Mouse (Mus musculus) embryo, embryonic 9.5 days (tissue): Measurements from ENCODE around the gene Ppp1r26.
A peak's percentile ranks its signal among the peaks of the same experiment; 100 is the strongest.

Experiments used
- DNase-seq: peaks from one replicate; pipeline ENCODE4 v3.0.0-alpha.2; 2017; ENCODE audit errors: extremely low spot score

Gene Ppp1r26

DNA sequence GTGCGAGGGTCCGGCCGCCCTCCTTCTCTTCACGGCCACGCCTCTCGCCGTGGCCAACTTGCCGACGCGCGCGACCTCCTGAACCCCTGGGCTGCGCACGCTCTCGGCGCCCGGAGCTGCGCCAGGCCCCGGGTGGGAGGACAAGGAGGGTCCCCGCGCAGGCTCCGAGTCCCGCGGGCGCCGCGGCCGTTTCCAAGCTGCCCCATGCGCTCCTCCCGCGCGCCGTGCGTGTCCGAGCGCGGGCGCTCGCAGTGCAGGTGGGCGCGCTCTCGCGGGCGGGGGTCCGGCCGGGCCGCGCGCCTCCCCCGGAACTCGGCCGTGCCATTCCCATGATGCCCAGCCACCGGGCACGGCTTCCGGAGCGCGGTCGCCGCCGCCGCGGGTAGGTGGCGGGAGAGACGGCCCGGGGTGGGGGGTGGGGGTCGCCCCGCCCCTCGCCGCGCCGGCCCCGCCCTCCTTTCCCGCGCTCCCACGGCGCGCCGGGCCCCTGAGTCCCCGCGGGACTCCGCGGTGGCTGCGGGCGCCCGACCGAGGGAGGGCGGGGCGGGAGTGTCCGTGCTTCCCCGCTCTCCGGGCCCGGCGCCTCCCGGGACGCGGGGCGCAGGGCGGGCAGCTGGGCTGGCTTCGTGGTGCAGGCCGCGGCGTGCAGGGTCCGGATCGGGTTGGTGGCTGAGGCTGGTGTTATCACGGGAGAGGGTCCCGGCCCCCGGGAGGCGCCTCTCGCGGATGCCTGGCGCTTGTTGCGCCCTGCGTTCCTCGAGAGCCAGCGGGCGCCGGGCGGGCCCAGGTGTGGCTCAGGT is at the start of gene Ppp1r26:
Ppp1r26 (plus strand) TSS at position 286 of the 800 bp plus-strand sequence.
- peak; percentile 43 for DNase-seq

DNA sequence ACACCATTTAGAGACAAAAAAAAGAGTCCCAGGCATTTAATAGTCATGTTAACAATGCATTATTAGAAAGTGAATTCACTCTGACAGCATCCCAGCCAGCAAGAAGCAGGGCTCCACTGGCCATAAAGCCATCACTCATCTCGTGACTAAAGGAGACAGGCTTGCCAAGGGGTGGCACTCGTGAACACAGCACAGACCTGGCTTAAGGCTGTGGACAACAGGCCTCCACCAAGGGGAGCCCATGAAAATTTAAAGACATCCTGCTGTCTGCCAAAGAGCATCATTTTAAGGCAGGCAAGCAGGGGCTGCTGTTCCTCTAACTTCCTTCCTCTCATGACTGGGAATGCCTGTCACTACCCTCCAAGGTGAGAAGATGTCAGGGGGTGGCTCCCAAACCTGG is 49.7 kb upstream of the Ppp1r26 start:
- no peak for DNase-seq

DNA sequence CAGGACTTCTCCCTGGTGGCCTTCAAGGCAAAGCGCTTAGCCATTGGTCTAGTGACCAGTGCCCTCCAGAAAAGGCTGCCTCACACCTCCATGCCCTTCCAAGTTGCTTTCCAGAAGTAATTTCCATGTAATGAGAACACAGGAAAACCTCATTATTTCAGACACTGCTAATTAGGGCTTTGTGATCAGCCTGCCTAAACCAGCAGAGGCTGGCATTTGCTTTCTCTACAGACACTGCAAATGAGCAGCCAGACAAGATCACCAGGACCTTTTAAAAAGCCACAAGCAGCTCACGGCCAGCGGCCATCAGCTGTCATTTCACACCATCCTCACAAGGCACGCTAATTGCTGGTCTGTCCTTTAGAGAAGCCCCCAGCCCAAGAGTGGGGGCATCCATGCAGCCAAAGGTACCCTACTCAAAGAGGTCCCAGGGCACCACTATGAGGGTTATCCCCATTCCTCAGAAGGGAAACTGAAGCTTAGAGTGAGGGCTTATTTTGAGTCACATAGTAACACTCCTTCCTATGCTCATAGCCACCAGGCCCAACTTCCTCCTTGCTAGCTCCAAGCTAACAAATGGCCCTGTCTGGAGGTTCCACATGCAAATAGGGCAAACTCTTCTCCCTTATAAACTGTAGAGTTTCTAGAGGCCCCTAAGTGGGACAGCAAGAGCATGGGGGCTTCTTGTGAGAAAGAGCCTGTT is 49.0 kb upstream of the Ppp1r26 start:
- no peak for DNase-seq

DNA sequence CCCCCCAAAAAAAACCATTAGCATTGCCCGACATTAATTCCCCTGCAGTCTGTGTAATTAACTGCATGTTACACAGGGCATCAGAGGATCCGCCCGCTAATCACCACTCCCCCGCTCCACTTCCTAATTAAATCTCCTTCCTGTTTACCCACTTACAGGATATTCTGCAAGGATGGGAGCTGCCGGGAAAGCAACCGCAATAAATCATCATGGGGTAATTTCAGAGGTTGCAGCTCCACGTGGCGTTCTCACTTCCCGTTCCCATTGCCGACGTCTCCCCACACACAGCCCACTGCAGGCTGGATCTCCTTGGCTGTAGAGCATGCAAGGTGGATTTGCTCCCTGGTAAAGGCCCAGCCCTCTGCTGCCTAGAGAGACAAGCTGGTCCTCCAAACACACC is 45.0 kb upstream of the Ppp1r26 start:
- no peak for DNase-seq

DNA sequence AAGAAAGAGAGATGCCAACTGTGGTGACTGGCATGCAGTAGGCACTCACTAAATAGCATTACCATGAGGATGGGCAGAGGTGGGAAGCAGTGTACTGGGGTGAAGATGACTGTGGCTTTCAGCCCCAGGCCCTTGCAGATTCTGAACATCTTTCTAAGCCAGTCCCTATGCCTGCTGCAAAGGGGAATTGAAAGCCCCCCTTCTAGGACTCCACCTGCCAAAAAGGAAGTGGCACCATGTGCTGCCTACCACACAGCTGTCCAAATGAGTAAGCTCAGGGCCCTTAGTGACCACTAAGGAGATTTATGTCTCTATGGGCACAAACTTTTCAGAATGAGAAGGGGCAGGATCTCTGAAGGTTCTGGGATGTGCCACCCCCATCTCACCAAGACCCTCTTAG is 44.5 kb upstream of the Ppp1r26 start:
- DNase-seq = no peak

DNA sequence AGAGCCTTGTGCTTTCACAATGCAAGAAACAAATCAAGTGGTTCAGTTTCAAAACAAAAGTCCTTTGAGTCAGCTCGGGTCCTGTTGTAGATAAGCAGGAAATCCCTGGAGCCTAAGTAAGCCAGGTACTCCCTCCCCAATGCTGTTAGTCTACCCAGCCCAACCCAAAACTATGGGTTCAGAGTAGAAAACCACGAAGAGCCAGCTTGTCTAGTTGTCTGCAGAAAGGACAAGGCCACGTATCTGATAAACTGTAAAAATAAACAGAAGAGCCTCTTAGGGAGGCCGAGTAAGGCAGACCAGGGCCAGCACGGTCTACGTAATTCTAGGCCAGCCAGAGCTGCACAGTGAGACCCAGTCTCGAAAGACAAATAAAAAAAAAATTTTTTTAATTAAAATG is 38.8 kb upstream of the Ppp1r26 start:
- DNase-seq = no peak

DNA sequence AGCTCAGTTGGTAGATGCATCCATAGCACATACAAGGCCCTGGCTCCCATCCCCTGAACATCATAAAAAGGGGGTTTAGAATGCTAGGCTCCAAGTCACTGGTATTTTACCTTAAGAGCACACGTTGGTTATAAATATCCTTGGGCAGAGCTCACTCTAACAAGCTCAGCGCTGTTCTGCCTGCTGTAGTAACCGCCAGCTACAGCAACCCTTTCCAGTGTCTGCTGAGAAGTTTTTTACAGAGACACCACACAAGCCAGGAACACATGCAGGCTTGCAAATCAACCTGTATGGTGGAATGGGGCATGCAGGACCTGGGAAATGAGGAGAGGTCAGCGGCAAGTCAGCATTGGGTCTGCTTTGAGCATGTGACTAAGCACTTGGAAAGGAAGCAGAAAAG is 37.5 kb upstream of the Ppp1r26 start:
- DNase-seq = no peak

DNA sequence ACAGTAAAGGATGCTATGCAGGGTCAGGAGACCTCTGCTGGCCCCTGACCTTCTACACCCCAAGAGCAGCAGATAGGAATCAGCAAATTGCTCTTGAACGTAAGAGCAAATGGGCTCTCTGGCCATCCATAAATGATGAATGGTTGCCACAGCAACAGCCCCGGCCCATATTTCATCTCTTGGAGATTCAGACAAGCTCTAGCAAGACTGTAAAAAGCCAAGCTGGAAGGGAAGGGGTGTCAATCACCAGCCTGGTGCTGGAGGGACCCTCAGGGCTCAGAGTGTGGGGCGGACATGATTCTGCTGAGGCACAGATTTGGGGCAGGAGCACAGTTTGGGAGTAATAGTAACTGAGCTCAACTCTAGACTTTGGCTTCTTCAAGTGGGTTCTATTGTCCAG is 37.0 kb upstream of the Ppp1r26 start:
- DNase-seq = no peak

DNA sequence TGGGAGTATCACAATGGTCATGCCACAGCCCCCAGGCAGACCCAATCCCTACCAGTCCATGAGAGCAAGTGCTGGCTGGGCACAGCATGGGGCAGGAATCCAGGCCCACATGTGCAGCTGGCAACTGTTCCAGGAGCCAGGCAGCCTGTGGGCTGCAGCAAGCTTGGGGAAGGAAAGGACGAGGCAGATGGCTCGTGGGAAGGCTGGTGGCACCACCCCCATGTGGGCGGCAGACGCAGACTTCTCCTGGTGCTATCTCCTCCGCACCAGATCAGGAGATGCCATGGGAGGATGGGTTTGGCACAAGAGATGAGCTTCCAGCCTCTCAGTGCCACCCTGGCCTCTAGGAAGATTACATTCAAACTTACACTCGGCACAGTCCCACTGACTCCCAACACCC is 33.7 kb upstream of the Ppp1r26 start:
- DNase-seq = no peak

DNA sequence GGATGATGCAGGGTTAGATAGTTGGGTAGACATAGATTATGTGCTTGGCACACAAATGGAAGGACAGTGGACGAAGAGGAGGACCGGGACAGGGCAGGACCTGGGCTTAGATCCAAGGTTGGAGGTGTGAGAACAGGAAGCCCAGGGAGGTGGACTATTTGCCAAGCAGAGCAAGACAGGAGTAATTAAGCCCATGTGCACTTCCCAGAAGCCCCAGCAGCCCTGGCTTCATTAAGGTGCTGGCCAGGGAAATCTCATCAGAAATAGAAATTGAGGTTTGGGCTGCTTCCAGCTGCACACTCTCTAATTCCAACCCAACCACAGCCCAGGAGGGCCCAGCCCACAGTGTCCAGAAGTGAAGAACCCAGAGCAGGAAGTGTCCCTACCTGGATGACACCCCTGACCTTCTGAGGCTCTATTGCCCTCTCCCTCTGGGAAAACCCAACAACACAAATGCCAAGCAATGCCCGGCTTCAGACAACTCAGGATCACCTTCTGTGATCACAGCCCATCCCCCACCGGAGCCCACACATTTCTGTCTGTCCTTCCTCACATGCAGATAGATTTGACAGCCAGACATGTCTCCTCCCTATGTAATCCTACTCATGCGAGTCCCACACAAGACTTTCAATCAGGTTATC is 32.4 kb upstream of the Ppp1r26 start:
- no peak for DNase-seq

DNA sequence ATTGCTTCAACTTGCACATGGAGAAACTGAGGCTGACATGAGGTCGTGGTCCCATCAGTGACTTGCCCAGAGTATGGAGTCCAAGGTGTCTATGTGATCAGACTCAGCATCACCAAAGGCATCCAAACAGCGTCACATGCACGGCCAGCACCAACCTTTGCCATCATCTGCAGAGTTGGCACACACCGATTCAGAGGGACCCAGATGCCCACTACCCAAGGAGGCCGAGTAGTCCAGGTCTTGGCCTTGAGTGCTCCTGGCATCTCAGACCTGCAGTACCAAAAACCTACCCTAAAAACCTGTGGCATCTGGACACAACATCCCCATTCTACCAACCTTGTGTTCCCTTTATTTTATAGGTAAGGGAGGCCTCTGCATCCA is 31.9 kb upstream of the Ppp1r26 start:
- DNase-seq = no peak

DNA sequence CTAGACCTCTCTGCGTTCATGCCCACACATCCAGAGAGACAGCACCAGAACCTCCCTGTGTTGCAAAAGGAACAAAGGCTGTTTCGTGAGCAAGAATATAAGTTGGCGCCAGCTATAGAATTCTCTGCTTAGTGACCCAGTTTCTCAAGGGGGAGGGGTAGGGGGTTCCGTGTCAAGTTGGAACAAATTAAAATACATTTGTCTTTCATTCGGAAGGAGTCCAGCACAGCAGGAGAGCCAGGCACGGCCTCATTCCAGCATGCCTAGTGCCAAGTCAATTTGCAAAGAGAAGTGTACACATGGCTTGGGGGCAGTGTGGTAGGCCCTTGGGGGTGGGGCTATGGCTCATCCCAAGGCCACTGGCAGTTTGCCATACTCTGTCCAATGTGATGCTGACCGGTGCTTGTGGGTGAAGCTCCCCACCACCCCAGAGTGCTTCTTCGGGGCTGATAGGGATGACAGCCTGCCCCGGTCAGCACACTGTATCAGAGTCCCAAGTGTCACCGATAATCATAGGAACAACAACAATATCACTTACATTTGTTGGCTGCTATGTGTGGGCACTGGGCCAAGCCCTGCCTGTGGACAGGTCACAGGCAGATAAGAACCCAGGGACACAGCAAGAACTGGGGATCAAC is 31.1 kb upstream of the Ppp1r26 start:
- no peak for DNase-seq

DNA sequence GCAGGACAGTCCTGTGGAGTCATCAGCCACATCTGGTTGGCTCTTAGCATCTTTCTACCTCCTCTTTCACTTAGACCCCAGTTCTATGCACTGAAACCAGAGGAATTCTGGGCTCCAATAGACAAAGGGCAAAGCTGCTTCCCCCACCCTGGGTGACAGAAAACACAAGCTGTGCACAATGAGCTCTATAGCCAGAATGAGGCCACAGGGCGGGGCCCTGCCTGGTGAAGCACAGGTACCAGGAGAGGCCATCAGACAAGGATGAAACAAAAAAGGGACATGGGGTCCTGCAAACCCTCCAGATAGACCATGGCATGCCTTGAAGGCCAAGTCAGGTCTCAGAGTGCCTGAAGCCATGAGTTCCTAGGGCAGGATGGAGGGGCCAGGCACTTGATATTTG is 30.1 kb upstream of the Ppp1r26 start:
- DNase-seq = no peak

DNA sequence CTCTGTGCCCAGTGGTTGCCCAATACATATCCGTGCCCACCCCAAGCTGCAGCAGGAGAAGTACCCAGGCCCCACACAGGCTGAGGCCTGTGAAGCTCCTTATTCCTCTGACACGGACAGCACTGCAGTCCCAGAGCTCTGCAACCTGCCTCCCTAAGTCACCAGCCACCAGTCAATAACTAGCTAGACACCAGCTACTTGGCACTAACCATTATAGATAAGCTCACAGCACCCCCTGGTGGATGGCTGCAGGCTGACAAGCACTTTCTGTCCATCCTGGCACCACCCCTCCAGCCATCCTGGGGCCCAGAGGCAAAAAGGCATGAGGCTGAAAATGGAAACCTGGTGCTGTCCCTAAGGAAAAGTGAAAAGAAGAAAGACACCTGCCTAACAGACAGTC is 28.6 kb upstream of the Ppp1r26 start:
- peak; percentile 85 for DNase-seq

DNA sequence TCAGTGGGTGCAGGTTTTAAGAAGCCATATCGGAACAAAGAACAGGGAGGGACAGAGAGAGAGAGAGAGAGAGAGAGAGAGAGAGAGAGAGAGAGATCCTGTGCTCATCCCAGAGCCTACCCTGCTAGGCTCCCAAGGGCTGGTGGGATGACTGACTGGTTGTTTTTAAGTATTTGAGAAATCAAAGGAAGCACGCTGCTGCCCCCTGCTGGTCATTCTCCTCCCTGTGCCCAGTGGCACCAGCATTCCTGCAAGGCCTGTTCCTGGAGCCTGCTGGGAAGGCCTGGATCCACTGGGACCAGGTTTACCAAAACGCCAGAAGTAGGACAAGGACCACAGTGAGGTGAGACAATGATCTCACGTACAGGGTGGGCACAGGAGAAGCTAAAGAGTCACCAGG is 26.7 kb upstream of the Ppp1r26 start:
- DNase-seq = peak; percentile 82

DNA sequence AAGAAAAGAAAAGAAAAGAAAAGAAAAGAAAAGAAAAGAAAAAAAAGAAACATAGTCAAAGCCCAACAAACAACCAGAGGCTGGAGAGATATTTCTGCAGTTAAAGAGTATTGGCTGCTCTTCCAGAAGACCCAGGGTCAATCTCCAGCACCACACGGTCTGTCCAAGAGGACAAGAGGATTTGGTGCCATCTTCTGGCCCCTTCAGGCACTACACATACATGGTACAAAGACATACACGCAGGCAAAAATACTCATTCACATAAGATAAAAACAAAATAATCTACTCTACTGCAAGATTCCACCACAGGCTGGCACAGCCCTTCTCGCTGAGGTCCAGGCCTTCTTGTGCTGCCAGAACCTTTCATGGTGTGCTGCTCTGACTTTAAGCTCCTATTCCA is 23.4 kb upstream of the Ppp1r26 start:
- DNase-seq = peak; percentile 40

DNA sequence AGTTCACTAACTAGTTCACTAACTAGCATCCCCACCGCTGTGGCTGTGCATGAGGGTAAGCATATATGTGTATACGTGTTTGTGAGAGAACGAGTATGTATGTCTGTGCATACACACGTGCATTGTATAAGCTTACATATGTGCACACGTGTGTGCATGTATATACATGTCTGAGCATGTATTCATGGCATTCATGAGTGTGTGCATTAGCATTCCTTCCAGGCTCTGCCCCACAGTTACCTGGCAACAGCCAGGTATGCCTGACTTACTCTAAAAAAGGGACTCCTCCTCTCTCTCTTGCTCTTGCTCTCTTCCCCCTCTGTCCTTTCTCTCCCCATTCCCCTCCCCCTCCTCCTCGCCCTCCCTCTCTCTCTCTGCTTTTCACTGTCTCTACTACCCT is 19.4 kb upstream of the Ppp1r26 start:
- no peak for DNase-seq

DNA sequence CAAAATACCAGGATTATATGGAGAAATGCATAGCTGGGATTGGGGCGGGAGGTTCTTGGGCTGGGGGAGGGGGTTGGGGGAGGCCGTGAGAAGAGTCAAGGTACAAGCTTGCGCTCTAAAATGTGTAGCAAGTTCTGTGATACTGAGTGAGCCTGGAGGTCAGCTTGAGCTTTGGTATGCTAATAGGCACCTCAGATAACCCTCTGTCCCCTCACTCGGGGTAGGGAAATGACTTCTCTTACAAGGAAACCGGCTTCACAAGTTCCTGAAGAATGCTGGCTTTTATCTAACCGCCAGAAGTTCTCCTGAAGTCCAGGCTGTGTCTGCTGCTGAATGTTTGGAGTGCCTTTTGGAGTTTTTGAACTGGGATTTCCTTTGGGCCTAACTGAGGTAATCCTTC is 15.8 kb upstream of the Ppp1r26 start:
- no peak for DNase-seq

DNA sequence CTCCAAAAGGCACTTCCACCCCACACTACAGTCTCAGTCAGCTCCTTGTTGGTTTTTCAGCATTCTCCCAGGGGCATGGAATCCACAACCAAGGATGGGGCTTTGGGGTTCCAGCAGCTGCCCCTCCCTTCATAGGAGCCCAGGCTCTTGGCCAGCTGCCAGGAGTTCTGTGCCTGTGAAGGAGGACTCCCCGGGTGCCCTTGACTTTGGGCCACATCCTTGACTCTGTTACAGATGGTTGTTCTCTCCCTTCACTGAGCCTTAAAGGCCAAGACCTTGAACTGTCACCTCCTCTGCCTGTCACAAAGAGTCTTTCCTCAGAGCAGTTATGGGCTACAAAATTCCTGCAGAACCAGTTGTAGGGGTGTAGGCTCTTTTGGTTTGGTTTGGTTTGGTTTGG is 13.8 kb upstream of the Ppp1r26 start:
- DNase-seq = no peak

DNA sequence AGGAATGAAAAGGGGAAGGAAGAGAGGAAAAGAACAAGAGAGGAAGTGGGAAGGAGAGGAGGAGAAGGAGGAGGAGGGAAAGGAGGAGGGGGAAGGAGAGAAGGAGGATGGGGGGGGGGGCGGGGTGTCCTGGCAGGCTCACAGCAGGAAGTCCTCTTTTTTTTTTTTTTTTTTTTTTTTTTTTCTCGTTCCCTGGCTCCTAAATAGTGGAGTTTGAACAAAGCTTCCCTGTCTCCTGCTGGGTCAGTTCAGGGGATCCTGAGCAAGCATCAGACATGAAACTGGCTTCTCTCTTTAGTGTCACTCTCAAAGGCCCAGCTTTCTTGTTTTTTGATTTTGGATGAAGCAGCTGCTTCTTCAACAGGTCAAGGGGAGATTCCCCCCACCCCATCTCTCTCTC is 13.1 kb upstream of the Ppp1r26 start:
- DNase-seq = no peak

DNA sequence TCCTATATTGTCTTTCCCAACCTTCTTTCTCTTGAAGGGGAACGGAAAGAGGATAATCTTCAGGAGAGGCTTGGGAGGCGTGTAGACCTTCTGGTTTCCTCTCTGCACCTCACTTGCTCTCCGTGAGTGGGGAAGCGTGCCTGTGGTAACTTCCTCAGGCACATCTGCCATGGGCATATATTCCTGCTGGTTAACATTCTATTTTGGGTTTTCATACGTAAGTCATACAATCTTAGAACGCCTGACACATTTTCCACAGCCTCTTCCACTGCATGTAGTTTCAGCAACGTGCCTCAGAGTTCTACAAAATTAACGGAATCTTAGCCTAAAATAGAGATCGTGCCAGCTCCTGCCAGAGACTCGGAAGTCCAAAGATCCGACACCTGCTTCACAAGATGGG is 11.2 kb upstream of the Ppp1r26 start:
- no peak for DNase-seq

DNA sequence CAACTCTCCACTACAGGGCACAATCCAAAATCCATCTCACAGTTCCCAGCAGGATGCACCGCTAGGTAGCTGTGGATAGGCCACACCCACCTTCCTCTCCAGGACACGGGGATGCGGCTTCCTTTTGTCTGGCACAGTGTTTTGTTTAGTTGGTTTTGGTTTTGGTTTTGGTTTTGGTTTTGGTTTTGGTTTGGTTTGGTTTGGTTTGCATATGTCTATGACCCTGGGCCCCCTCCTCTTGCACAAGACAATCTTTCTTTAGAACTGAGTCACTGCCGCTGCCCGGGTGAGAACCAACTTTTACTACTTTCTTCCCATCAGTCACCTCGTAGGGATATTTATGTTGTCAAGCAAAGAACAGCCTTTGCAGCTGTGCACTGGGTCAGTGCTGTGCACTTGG is 5.8 kb upstream of the Ppp1r26 start:
- no peak for DNase-seq

DNA sequence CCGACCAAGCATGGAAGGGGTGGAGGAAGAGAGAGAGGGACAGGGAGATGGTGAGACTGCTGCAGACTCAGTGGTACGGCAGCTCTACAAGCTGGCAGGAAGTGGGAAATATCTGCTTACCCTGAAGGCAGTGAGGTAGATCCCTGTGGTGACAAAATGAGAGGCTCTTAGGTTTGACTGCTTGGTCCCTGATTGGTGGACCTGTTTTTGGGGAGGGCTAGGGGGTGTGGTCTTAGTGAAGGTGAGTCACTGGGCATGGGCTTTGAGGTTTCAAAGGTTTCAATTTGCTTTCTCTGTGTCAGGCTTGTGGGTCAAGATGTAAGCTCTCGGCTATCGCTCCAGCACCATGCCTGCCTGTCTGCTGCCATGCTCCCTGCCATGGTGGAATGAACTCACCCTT is 1.5 kb upstream of the Ppp1r26 start:
- no peak for DNase-seq
